Mouse (Mus musculus) heart, postnatal 25 days (tissue): ENCODE measurements around the gene Ccnd3. TPM values are rescaled to one million over a fixed set of nuclear protein-coding genes. Genes with fewer than 3 reads are reported as not detected.
A peak's percentile ranks its signal among the peaks of the same experiment; 100 is the strongest.
"Not testable (repeated sequence)": the region's sequence is repeated elsewhere in the genome, so short reads cannot be mapped to it uniquely, and the experiment has no call there.

Experiments
- DNase-seq: peaks from one replicate; pipeline ENCODE4 v3.0.0; 2022; ENCODE audit warnings: low spot score
- intact Hi-C: fragments of 180-260 bp; cut with DNase I; formaldehyde crosslinking; loops from one replicate; pipeline ENCODE4 v1.15.1; 2025
- total RNA-seq, 2 experiments: library from RNA; stranded (reverse); gene quantifications; 2 replicates each; pipeline ENCODE4 v1.2.3; 2021

Gene Ccnd3
- total RNA-seq, 2 experiments from 2014 or later, result 75.6 to 87.9 TPM

DNA sequence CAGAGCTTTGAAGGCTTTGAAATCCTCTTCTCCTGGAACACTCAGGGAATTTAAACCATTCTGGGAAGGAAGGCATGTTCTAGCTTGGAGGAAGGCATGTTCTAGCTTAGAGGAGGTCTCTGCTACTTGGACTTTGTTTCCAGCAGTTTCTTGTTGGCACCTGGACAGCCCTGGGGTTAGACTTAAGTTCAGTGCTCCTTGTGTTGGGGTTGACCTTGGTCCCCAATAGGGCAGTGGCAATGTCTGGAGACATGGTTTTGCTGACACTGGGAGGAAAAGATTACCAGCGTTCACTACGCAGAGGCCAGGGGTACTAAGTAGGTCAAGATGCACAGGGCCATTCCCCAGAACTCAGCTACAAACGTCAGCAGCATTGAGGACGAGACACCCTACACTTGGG lies 29.7 kb upstream of the Ccnd3 start:
- DNase-seq, result no peak
- intact Hi-C loops, result no loop called here

DNA sequence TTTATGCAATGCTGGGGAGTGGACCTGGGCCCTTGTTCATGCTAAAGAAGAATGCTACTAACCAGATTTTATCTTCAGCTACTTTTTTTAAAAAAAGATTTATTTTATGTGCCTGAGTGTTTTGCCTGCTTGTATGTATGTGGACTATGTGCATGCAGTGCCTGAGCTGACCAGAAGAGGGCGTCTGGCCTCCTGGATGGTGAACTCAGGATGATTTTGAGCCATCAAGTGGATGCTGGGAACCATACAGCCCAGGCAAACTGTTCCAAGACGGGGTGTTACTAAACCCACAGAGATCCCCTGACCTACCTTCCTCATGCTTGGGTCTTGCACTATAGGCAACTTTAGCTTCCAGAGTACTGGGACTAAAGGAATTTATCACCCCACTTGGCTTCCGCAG lies 29.1 kb upstream of the Ccnd3 start:
- intact Hi-C loops, result no loop called here
- DNase-seq, result no peak

DNA sequence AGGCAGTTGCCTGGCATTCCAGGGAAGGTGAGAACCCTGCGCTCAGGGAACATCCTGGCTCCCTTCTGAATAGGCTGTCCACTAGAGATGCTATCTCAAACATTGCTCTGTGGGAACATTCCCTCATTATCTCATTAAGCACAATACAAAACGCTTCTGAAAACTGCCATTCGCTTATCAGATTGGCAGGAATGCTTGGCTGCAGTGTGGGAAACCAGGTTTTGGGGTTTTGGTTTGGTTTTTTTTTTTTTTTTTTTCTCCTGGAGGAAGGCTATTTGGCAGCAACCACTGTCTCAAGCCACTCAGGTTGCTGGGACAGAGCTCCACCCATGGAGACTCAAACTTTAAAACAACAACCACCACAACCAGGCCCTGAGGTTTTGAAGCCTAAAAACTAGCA lies 25.0 kb upstream of the Ccnd3 start:
- intact Hi-C loops, result loop anchor here (5.0 to 10.0 kb wide), 3 partner anchors 73 to 445 kb away; no protein-coding TSS in a partner anchor
- DNase-seq, result no peak

DNA sequence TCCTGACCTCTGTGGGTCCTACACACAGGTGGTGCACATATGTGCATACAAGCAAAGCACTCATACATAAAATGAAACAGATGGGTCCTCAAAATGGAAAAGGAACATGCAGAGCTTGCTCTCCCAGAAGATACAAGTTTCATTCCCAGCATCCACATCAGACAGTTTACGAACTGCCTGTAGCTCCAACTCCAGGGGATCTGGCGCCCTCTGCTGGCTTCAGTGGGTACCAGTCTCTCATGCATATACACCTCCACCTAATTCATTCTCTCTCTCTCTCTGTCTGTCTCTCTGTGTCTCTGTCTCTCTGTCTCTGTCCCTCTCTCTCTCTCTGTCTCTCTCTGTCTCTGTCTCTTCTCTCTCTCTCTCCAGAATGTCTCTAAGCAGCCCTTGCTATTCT lies 22.4 kb upstream of the Ccnd3 start:
- intact Hi-C loops, result loop anchor here (5.0 to 10.0 kb wide), 3 partner anchors 75 to 448 kb away; no protein-coding TSS in a partner anchor
- no peak for DNase-seq

DNA sequence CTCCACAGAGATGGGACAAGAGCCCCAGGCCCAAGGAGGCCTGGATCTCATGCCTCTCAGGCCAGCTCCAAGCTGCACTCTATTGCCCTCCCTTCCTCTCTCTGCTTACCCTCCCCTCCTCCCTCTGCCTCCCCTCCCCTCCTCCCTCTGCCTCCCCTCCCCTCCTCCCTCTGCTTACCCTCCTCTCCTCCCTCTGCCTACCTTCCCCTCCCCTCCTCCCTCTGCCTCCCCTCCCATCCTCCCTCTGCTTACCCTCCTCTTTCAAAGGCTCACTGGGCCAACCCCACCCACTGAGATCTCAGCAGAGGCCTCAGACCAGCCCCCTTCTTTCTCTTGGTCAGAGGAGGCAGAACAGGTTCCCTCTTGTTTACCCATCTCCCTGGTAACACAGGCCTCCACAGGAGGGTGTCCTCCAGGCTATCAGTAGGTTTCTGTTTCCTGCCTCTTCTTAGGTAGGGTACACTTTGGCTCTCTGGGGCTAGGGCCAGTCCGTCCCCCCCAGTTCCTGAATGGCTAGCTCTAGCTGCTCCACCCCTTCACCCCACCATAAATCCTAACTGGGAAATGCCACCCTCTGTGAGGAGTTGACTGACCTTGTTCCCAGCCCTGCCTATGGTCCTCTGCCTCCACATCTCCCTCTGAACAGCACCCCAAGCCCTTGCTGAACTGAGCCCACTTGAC lies 20.5 kb upstream of the Ccnd3 start:
- no peak for DNase-seq
- intact Hi-C loops, result loop anchor here (5.0 to 10.0 kb wide), 3 partner anchors 77 to 450 kb away; no protein-coding TSS in a partner anchor

DNA sequence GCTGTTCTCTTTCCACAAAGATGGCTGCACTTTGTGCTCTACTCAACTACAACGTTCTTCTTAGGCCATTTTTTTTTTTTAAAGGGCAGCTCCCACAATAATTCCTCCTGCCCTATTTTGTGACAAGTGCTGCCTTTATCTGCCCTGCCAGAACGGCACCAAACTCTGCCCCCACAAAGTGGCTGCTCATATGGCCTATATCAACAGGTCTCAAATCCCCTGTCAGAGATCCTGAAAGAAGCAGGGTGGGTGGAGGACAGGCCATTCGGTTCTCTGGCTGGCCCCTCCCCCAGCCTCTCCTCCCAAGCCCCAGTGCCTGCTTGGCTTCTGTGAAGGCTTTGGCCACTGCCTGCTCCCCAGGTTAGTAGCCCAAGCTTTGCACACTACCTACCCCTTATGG lies 19.9 kb upstream of the Ccnd3 start:
- DNase-seq, result no peak
- intact Hi-C loops, result loop anchor here (5.0 to 10.0 kb wide), 3 partner anchors 78 to 450 kb away; no protein-coding TSS in a partner anchor

DNA sequence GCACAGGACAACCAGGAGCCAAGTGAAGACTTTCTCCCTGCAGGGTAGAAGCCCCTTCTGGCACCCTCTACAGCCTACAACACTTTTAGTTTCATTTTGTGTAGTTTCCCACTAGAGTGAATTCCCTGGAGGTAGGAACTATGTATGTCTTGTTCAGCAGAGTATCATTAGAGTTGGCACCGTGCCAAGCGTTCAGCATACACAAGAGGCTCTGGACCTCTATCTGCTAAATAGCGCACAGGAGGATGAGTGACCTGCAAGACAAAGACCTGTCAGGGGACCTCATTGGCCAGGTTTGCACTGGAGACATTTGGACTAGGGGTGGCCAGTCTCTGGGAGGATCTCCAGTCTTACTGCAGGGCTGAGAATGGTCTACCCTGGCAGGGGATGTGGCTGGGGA lies 19.1 kb upstream of the Ccnd3 start:
- DNase-seq, result no peak
- intact Hi-C loops, result loop anchor here (10.0 kb wide), 2 partner anchors 111 to 451 kb away; no protein-coding TSS in a partner anchor

DNA sequence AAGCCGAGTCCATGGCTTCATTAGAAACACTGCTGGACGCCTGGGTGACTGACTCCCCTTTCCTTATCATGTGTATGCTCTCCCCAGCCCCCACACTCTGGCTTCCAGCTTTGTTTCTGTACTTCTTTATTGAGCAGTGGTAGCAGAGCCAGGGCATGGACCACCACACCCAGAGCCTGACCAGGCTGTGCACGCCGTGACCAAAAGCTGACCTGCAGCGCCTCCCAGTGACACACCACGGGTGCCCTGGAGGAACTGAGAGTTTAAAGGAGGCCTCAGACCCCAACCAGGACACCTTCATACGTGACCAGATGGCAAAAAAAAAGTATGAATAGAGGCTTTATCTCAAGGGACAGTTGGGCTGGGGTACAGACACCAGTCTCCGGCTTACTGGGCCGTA lies 14.1 kb upstream of the Ccnd3 start:
- intact Hi-C loops, result no loop called here
- DNase-seq, result no peak

DNA sequence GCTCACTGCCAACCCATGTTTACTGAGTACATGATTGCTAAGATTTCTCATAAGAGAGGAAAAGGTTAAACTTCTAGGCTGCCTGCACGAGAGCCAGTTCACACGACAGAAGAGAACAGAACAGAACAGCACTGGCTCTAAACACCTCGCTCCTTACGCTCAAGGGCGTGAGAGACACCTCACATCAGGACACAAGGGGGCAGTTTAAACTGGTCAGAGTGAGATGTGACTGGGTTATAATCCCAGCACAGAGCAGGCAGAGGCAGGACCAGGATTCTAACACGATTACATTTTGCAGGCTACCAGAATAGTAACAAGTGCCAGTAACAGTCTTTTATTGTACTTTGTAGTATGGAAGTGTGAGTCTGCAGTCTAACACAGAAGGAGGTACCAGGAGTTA lies 12.1 kb upstream of the Ccnd3 start:
- no peak for DNase-seq
- intact Hi-C loops, result no loop called here

DNA sequence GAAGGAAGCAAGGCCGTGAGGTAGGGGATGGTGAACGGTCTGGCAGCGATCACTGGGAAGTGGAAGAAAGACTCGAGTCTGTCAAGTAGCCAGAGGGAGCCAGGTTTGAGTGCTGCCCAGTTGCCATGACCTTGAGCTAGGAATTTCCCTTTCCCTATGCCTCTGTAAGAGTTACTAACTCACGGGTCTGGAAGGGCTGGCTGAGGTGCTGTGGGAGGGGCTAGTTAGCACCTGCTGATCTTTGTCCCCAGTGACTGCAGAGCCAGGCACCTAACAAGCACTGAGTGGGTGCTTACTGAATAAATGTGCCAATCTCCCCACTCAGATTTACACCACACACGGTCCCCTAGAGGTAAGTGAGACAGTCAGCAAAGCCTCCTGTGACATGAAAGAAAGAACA lies 11.2 kb upstream of the Ccnd3 start:
- intact Hi-C loops, result no loop called here
- DNase-seq, result no peak

DNA sequence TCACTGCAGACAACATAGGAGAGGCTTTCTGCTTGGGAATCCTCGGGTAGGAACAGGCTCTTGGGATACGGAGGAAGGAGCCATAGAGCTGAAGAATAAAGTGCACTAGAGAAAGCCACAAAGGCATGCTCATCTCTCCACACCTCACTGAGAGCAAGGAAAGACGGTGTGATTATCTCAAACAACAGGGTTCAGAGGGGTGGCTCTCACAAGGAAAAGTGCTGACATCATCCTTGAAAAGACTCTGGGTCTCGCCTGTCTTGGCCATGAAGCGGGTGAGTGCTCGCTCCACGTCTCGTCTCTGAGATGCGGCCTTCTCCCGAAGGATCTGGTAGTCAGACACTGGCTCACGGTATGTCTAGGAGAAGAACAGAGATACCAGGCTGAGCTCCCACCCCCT lies 10.7 kb upstream of the Ccnd3 start:
- no peak for DNase-seq
- intact Hi-C loops, result no loop called here

DNA sequence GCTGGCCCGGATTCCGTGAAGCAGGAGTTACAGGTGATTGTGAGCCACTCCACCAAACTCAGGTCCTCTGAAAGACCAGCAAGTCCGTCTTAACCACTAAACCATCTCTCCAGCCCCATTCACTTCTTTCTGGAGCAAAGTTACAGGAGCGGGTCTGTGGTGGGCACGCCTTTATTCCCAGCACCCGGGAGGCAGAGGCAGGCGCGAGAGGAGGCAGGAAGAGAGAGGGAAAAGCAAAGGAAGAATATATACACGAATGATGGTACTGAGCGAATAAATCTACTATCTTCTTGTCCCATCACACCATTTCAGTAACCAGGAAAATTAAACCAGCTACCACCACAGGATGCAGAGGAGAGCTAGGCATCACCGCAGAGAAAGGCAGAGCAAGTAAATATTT lies 3.3 kb upstream of the Ccnd3 start:
- DNase-seq, result no peak
- intact Hi-C loops, result no loop called here

DNA sequence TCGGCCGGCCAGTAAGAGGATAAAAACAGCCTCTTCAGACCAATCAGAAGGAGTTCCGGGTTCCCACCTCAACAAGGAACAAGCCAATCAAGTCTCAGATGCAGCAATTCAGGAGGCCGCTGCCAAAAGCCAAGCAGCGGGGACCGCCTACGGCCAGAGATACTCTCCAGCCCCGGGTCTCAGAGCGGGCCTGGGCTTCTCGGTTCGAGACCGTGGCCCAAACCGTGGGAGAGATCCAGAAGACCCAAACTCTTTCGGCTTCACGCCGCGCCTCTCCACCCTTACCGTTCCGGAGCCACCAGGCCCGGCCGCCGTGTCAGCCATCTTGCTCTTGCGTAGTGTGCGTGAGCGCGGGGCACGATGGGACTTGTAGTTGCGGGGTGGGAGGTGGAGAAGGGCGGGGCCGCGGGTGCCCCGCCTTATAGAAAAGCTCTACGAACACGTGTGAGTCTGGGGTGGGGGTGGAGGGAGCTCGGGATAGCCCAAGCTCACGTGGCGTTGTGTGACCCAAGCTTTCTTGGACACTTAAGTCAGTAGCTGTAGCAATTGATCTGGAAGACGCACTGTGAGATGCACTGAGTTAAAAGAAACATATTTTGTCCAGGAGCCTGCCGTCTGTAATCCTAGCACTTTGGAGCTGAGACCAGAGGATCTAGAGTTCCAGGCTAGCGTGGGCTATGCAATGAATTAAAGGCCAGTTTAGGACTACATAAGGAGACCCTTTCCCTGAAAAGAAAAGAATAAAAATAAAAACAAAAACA lies 2.7 kb upstream of the Ccnd3 start, which contains the start of gene Taf8:
Gene Taf8 (minus strand): TSS at position 347 of the 761 bp plus-strand sequence.
- intact Hi-C loops, result no loop called here
- DNase-seq, result peak; percentile 91

DNA sequence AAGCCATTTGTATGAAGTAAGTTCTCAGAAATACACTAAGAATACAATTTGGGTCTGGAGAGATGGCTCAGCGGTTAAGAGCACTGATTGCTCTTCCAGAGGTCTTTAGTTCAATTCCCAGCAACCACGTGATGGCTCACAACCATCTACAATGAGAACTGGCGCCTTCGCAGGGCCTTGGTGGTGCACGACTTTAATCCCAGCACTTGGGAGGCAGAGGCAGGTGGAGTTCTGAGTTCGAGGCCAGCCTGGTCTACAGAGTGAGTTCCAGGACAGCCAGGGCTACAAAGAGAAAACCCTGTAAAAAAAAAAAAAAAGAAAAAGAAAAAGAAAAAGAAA lies 2.2 kb upstream of the Ccnd3 start:
- intact Hi-C loops, DNase-seq: not testable (repeated sequence)

DNA sequence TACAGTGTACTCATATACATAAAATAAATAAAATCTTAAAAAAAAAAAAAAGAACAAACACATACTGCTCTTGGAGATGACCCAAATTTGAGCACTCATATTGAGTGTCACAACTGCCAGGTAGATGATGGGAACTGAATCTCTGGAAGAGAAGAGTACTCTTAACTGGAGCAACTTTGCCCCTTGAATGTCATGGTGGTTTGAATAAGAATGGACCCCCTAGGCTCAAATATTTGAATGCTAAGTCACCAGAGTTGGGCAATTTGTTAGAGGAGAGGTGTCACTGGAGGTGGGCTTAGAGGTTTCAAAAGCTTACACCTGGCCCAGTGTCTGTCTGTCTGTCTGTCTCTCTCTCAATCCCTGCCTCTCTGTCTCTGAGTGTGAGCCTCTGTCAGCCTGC lies 1.2 kb upstream of the Ccnd3 start:
- DNase-seq, result no peak
- intact Hi-C loops, result no loop called here

DNA sequence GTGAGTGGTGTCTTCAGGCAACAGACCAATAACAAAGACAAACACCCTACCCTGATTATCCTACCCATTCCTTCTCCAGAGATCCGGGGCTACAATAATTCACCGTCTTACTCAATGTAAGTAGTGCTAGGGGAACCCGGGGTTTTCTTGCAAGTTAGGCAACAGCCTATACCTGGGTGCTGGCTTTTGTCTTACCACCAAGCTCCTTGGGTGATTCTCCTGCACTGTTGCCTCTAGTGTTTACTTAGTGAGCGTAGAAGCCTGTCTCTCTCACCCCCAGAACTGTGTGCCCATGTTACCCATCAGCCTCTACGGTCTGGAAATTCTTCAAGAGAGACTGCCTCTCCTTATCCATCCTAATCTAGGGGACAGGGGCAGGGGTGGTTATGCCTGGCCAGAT lies 623 bp upstream of the Ccnd3 start:
- no peak for DNase-seq
- intact Hi-C loops, result no loop called here

DNA sequence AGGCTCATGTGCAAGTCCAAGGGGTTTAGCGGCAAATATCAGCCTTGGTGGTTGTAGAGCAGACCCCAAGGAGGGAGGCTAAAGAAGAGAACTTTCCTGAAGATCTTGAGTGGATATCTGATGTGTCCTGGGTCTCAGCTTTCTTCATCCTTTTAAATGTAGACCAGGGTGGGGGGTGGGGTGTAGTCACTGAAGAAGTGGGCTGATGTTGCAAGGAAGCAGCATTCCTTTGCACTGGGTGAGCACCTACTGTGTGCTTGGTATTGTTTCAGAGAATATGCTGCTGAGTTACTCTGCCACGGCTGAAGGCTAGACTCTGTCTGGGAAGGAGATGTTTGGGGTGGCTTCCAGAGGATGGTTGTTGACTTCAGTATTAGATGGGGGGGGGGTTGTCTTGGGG lies 715 bp downstream of the Ccnd3 start:
- intact Hi-C loops, result no loop called here
- DNase-seq, result no peak

DNA sequence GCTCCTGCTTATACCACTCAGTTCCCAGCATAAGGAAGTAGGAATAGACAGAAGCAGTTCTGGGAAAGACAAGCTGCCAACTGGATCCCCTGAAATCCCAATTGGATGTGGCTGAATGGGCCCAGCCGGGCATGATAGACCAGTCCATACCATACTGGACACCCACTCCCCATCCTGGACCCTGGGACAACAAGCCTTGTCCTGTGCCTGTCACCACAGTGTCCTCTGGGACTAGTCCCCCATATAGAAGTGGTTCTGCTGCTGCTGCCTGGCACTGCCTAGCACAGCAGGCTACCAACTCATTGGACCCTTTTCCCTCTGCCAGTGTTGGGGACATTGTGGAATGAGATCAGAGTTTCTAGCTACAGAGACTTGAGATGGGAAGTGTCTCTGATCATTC lies 1.2 kb downstream of the Ccnd3 start:
- intact Hi-C loops, result no loop called here
- no peak for DNase-seq

DNA sequence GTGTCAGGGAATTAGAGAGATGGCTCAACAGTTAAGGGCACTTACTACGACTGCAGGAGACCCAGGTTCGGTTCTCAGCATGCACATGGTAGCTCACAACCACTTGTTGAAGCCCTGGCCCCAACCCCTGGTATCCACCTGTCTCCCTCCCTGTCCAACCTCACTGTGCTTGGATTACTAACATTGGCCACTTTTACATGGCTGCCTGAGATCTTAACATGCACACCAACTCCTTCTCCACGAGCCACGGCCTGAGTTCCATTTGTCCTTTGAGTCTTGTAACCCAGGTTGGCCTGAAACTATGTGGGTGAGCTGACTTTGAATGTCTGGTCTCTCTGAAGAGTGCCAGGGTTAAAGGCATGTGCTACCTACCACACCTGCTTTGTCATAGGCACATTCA lies 1.8 kb downstream of the Ccnd3 start:
- no peak for DNase-seq
- intact Hi-C loops, result no loop called here

DNA sequence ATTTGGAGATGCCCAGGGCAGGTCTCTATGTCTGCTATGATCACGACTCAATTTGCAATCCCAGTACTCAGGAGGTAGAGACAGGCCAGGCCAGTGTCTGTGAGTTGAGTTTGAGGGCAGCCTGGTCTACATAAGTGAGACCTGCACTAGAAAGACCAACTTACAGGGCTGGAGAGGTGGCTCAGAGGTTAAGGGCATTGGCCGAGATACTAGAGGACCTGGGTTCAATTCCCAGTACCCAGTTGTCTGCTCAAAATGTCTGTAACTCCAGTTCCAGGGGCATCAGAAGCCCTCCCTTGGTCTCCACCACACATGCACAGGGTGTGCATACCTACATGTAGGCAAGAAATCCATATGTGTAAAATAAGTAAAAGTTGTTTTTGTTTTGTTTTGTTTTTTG lies 2.7 kb downstream of the Ccnd3 start:
- intact Hi-C loops, result no loop called here
- DNase-seq, result no peak

DNA sequence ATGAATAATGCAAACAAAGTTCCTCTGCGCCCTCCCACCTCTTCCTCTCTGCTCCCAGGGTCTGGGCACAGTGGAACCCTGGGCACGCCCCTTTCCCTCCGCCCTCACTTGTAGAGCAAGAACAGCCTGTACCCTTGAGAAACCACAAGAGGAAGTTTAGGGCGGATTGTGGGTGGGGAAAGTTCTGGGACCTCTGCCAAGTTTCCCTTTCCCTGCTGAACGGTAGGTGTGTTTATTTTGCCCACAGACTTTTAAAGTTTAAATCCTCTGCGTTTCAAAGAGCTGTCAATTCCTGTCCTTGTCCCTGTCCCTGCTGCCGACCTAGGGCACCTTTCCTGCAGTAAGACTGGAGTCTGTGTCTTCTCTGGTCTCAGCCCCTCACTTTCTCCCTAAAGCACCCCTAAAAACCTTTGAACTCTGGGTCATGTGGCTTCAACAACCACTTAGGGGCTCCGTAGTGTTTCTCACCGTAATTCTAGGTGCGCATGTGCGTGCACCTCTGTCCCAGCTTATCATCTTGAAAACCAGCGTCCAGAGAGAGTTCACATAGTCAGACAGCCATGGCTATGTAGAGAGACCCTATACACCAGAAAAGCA lies 3.3 kb downstream of the Ccnd3 start:
- DNase-seq, result peak; percentile 97
- intact Hi-C loops, result no loop called here
